Mouse (Mus musculus): Measurements from ENCODE around the gene Nicn1. TPM values are rescaled to one million over a fixed set of nuclear protein-coding genes. Genes with fewer than 3 reads are reported as not detected.

Gene Nicn1
- polyA plus RNA-seq, 1 experiment from 2014 or later, result 6.7 TPM

Other genes starting within 250 kb of the Nicn1 start
- gene Gmppb, start 241.2 kb upstream of the Nicn1 start, polyA plus RNA-seq (2015; fragmentation: Nextera tagmentation; extraction: Ambion mirVana), result 15.3 and 16.3 TPM in 2 replicates
- gene Amigo3, start 237.3 kb upstream of the Nicn1 start, polyA plus RNA-seq (2015; fragmentation: Nextera tagmentation; extraction: Ambion mirVana), result 1.5 and 1.8 TPM in 2 replicates
- gene Mst1, start 210.0 kb upstream of the Nicn1 start, polyA plus RNA-seq (2015; fragmentation: Nextera tagmentation; extraction: Ambion mirVana), result 41.1 and 51.2 TPM in 2 replicates
- 100 and 123 TPM in 2 replicates for gene Rnf123, start 207.1 kb upstream of the Nicn1 start, polyA plus RNA-seq (2015; fragmentation: Nextera tagmentation; extraction: Ambion mirVana)
- gene Apeh, start 195.8 kb upstream of the Nicn1 start, polyA plus RNA-seq (2015; fragmentation: Nextera tagmentation; extraction: Ambion mirVana), result 194 and 242 TPM in 2 replicates
- gene Bsn, start 100.0 kb upstream of the Nicn1 start, polyA plus RNA-seq (2015; fragmentation: Nextera tagmentation; extraction: Ambion mirVana), result 1.4 TPM in 2 replicates
- 16.0 and 18.2 TPM in 2 replicates for gene Dag1, start 26.5 kb upstream of the Nicn1 start, polyA plus RNA-seq (2015; fragmentation: Nextera tagmentation; extraction: Ambion mirVana)
- 11.9 and 13.3 TPM in 2 replicates for gene Amt, start 6.4 kb downstream of the Nicn1 start, polyA plus RNA-seq (2015; fragmentation: Nextera tagmentation; extraction: Ambion mirVana)
- gene Rhoa, start 15.7 kb downstream of the Nicn1 start, polyA plus RNA-seq (2015; fragmentation: Nextera tagmentation; extraction: Ambion mirVana), result 190 and 202 TPM in 2 replicates
- 14.1 and 14.4 TPM in 2 replicates for gene Tcta, start 15.7 kb downstream of the Nicn1 start, polyA plus RNA-seq (2015; fragmentation: Nextera tagmentation; extraction: Ambion mirVana)
- 6,133 and 6,280 TPM in 2 replicates for gene Gpx1, start 48.5 kb downstream of the Nicn1 start, polyA plus RNA-seq (2015; fragmentation: Nextera tagmentation; extraction: Ambion mirVana)
- 65.1 and 76.5 TPM in 2 replicates for gene Usp4, start 57.4 kb downstream of the Nicn1 start, polyA plus RNA-seq (2015; fragmentation: Nextera tagmentation; extraction: Ambion mirVana)
- 0.41 and 0.86 TPM in 2 replicates for gene 1700102P08Rik, start 102.4 kb downstream of the Nicn1 start, polyA plus RNA-seq (2015; fragmentation: Nextera tagmentation; extraction: Ambion mirVana)
- gene Ccdc36, start 138.1 kb downstream of the Nicn1 start, polyA plus RNA-seq (2015; fragmentation: Nextera tagmentation; extraction: Ambion mirVana), result 0.03 and 0.17 TPM in 2 replicates
- not detected in 2 replicates for gene BC048562, start 146.1 kb downstream of the Nicn1 start, polyA plus RNA-seq (2015; fragmentation: Nextera tagmentation; extraction: Ambion mirVana)
- 18.7 and 19.4 TPM in 2 replicates for gene Ccdc71, start 170.1 kb downstream of the Nicn1 start, polyA plus RNA-seq (2015; fragmentation: Nextera tagmentation; extraction: Ambion mirVana)
- 12.5 and 15.9 TPM in 2 replicates for gene Klhdc8b, start 171.2 kb downstream of the Nicn1 start, polyA plus RNA-seq (2015; fragmentation: Nextera tagmentation; extraction: Ambion mirVana)
- gene Lamb2, start 189.3 kb downstream of the Nicn1 start, polyA plus RNA-seq (2015; fragmentation: Nextera tagmentation; extraction: Ambion mirVana), result 8.5 and 9.0 TPM in 2 replicates
- gene Usp19, start 200.2 kb downstream of the Nicn1 start, polyA plus RNA-seq (2015; fragmentation: Nextera tagmentation; extraction: Ambion mirVana), result 26.1 and 31.1 TPM in 2 replicates
- 52.6 and 61.9 TPM in 2 replicates for gene Qars, start 217.3 kb downstream of the Nicn1 start, polyA plus RNA-seq (2015; fragmentation: Nextera tagmentation; extraction: Ambion mirVana)
- gene Qrich1, start 226.4 kb downstream of the Nicn1 start, polyA plus RNA-seq (2015; fragmentation: Nextera tagmentation; extraction: Ambion mirVana), result 43.0 and 43.5 TPM in 2 replicates

Measured in liver, embryonic 15.5 days (tissue).